Mouse (Mus musculus): Measurements from ENCODE around the gene Cdk17.
A peak's percentile ranks its signal among the peaks of the same experiment; 100 is the strongest.

The Cdk17 gene

GRCm38 (mm10) chr10:93287551-93288145 lies 127.0 kb downstream of the Cdk17 start:
- no peak for DNase-seq (ENCODE audit: low read depth, low spot score)

DNA sequence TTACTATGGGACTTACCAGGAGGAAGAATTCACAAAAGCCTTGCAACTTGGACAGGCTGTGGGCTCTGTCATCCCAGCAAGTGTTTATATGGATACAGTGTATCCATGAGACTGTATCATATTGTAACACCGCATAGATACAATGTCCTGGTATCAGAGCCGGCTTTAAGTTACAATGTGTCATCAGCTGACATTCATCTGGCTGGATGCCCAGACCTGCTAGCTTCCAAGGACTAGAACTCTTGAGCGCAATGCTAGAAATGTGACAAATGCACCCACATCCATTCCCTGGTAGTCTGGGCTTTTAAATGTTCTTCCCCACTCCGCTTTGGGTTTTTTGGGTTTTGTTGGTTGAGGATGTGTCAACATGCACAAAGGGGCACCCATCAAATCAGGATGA lies 127.7 kb downstream of the Cdk17 start:
- DNase-seq (ENCODE audit: low read depth, low spot score): peak; percentile 82

DNA sequence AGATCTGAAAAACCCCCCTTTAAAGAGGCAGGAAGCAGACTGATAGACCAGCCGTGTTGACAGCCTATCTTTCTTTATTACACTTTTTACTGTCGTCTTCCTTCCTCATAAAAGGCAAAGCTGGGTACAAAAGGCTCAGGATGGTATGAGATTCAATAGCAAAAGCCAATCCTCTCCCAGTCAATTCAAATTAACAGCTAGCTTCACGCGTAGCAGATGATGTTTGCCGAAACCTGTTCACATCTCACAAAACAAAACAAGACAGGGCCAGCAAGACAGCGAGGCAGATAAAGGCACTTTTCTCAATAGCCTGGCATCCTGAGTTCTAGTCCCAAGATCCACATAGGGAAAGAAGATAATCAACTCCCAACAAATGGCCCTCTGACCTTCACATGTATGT lies 128.7 kb downstream of the Cdk17 start:
- no peak for DNase-seq (ENCODE audit: low read depth, low spot score)

- DNase-seq (ENCODE audit: low read depth, low spot score): peak; percentile 85
Measured at GRCm38 (mm10) chr10:93291352-93291751, 130.7 kb downstream of the Cdk17 start.

GRCm38 (mm10) chr10:93291843-93292242 lies 131.2 kb downstream of the Cdk17 start:
- peak; percentile 95 for DNase-seq (ENCODE audit: low read depth, low spot score)

- DNase-seq (ENCODE audit: low read depth, low spot score): no peak
Measured at GRCm38 (mm10) chr10:93293621-93294020, 132.9 kb downstream of the Cdk17 start.

DNA sequence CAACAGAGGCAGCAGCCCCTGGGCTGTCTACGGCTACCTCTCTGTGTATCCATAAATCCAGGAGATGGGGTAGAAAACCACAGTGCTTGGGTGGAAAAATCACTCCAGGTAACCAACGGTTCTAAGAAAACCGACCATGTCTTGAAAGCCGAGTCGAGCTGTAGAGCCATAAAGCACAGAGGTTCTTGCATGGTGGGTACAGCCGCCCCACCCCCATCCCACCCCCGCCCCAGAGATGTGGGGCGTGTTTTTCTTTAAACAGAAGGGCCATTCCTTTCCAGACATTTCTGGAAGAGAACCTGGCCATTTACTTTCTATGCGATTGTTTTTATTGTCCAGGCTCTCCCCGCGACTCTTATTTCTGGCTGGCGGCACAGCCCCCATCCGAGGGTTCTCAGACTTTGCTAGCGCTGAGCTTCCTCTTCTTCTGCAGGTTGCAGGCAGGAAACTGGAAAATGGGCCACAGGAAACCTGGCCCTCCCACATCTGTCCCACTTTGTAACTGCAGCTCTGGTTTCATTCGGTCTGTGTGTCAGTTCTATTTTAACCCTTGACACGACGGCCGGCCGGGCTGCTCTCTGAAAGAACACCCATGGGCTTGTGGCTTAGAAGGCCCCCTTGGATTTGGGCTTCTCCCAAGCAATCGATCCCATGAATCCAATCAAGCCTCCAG lies 134.0 kb downstream of the Cdk17 start:
- no peak for DNase-seq (ENCODE audit: low read depth, low spot score)

DNA sequence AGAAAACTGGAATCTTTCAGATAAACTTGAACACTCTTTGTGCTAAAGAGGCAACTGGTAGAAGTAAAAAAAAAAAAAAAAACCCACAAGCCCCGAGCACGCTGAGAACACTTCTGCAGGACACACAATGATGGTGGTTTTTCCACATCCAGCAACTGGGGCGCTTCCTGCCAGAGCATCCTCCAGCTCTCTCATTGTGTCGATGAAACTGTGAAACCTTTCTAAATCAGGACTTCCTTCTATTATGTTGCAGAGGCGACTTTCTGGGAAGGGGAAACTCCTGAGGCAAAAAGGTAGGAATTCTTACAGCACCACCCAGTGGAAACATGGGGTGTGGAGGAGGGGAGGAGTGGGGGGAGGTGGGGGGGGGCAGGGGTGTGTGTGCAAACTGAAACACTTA lies 137.1 kb downstream of the Cdk17 start:
- DNase-seq (ENCODE audit: low read depth, low spot score): peak; percentile 43

DNA sequence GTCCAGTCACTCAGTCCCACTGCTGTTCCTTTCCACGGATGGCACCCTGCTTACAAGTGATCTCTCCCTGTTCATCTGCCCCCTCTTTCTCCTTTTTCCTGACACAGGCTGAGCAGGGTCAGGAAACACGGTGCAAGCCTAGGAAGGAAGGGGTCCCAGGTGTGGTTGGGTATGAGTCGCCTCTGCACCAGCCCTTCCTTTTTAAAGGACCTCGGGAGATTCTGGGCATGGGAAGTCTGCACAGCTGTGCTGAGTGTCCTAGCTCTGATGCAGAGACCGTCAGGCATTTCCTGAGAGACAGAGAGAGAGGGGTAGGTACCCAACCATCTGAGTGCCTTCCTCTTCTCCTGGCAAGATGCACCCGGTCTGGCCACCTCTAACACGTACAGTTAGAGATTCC lies 137.5 kb downstream of the Cdk17 start:
- no peak for DNase-seq (ENCODE audit: low read depth, low spot score)

GRCm38 (mm10) chr10:93301831-93302230 lies 141.2 kb downstream of the Cdk17 start:
- DNase-seq (ENCODE audit: low read depth, low spot score): no peak

DNA sequence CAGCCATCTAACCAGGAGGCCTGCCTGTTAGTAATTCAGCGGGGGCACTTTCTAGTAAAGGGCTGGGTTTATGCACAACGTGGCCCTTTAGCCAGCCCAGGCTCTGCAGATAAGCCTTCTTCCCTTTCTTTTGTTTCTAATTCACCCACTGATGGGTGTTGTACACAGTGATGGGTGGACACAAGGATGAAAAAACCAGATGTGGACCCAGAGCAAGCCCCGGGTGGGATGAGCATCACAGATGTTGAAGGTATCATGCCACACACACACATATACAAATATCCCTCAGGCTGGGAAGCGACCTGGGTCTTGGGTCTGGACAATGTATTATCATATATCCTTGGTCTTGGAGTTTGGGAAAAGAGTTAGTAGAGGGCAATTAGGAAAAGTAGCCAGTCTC lies 142.6 kb downstream of the Cdk17 start:
- DNase-seq (ENCODE audit: low read depth, low spot score): no peak

DNA sequence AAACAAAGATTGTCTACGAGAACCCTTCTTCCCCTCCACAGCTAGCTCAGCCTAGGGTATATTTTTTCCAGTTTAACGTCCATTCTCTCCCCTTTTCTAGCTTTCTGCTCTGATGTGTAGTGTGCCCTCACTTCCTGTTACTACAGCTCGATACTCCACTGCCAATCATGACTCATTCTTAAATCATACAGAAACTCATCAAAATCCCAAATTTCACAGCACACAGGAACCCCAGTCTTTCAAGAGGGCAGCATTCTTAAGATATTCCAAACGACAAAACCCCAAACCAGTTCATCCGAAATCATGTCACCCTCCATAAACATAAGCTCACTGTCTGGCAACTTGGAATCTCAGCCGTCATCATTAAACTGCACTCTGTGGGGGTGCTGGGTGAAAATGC lies 145.3 kb downstream of the Cdk17 start:
- DNase-seq (ENCODE audit: low read depth, low spot score): no peak

GRCm38 (mm10) chr10:93306367-93306766 lies 145.7 kb downstream of the Cdk17 start:
- DNase-seq (ENCODE audit: low read depth, low spot score): no peak

- DNase-seq (ENCODE audit: low read depth, low spot score): peak; percentile 87
Measured at GRCm38 (mm10) chr10:93309131-93309933, 148.7 kb downstream of the Cdk17 start.

GRCm38 (mm10) chr10:93309934-93310621 lies 149.4 kb downstream of the Cdk17 start:
- DNase-seq (ENCODE audit: low read depth, low spot score): no peak

DNA sequence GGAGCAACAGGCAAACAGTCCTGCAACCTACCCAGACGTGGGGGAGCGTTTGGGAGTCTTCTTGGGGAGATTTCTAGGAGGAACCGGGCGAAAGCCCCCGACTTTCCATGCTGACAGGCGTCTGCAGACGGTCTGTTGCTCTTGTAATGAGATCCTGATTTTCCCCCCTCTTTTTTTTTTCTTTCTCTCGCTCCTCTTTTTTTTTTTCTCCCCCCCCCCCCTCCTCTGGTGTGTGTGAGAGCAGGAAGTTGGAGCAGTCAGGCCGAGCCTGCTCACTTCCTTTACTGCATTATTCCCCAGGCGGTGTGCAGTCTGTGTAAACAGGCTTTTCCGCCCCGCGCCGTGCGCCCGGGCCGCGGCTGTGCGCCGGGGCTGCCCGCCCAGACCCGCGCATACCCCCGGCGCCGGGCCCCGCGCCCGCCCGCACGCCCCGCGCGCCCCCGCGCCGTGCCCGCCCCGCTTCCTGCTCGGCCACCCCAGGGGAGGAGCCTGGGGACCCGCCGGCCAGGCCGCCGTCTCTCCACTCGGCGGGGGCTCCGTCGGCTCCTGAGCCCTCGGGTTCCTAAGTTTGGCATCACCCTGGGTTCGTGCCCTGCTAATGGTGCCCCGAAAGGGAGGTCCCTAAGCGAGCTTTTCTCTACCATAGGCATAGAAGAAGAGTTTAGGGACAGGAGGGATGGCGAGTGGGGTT lies 150.2 kb downstream of the Cdk17 start, which contains the start of gene Elk3:
Elk3 (minus strand) TSS at position 415 of the 691 bp plus-strand sequence.
- peak; percentile 34 for DNase-seq (ENCODE audit: low read depth, low spot score)

DNA sequence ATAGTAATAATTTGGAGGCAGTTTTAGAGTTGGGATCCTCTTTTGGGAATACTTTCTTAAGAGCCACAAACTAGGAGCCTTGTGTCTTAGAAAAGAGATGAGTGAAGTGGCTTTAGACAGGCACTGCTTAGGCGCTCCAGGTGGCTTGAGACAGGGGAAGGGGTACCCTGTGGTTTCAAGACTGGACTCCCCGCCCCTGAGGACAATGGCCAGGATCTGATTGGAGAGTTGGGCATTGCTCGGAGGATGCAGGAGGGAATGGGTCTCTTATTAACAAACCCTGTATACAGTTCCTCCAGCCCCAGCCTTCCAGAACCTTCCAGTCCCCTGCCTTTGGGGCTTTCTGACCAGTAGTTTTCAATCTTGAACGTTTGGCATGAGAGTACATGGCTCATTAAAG lies 150.9 kb downstream of the Cdk17 start:
- DNase-seq (ENCODE audit: low read depth, low spot score): no peak

All from brain, adult 2 months (tissue).